Mouse (Mus musculus) CH12.LX (cell line): Measurements from ENCODE around the gene Sv2c. TPM values are rescaled to one million over a fixed set of nuclear protein-coding genes. Genes with fewer than 3 reads are reported as not detected.
A peak's percentile ranks its signal among the peaks of the same experiment; 100 is the strongest.

Experiments
- DNase-seq: peaks from one replicate; pipeline ENCODE4 v3.0.0-alpha.2; 2013; ENCODE audit errors: extremely low read depth
- H3K27ac ChIP-seq: 2 replicates; pipeline ENCODE4 v1.5.1; 2012; ENCODE audit warnings: low read depth, mild to moderate bottlenecking, control low read depth, moderate library complexity; ENCODE audit not compliant: insufficient read depth
- H3K27me3 ChIP-seq: replicated peaks from 2 replicates; pipeline ENCODE3; 2012; ENCODE audit warnings: inconsistent platforms
- H3K36me3 ChIP-seq, 2 experiments: replicated peaks in 1 of 2; 2 replicates each; pipeline versions ENCODE3 to v1.6.1; 2012; ENCODE audit warnings: inconsistent platforms in 1 of 2, low read length in 1 of 2, mild to moderate bottlenecking in 1 of 2, mixed read lengths in 1 of 2, moderate library complexity in 1 of 2; ENCODE audit not compliant: control insufficient read depth in 1 of 2, insufficient read depth in 1 of 2
- H3K4me1 ChIP-seq, 2 experiments: 2 replicates each; pipeline ENCODE4 v1.6.1; 2012; ENCODE audit warnings: inconsistent platforms in 1 of 2, moderate library complexity in 1 of 2; ENCODE audit not compliant: insufficient read depth in 2 of 2, control insufficient read depth in 1 of 2
- H3K4me2 ChIP-seq: 2 replicates; pipeline ENCODE4 v1.6.1; 2012; ENCODE audit warnings: low read depth, mild to moderate bottlenecking, control low read depth; ENCODE audit not compliant: poor library complexity, insufficient read depth, severe bottlenecking
- H3K4me3 ChIP-seq, 3 experiments: fragments of 150-350 bp in 1 of 3; sonication (generic) in 1 of 3; replicated peaks in 1 of 3; 2 replicates each; pipeline versions ENCODE3 to v1.5.1; 2011 to 2012; ENCODE audit warnings: low read depth in 2 of 3, low read length in 2 of 3, mild to moderate bottlenecking in 2 of 3, moderate library complexity in 2 of 3, control low read depth in 1 of 3, improper control_type of control experiment in 1 of 3, inconsistent platforms in 1 of 3, mixed read lengths in 1 of 3; ENCODE audit not compliant: poor library complexity in 1 of 3
- H3K79me2 ChIP-seq: replicated peaks from 2 replicates; pipeline ENCODE4 v1.6.1; 2012; ENCODE audit warnings: mild to moderate bottlenecking, moderate library complexity; ENCODE audit not compliant: control insufficient read depth, poor library complexity, insufficient read depth, severe bottlenecking; ENCODE audit errors: extremely low read depth
- H3K9ac ChIP-seq: 2 replicates; pipeline ENCODE4 v1.6.1; 2012; ENCODE audit warnings: low read depth, mild to moderate bottlenecking, control low read depth, moderate library complexity; ENCODE audit not compliant: insufficient read depth
- H3K9me3 ChIP-seq: replicated peaks from 2 replicates; pipeline ENCODE3; 2012; ENCODE audit warnings: low read length, inconsistent platforms, mixed read lengths
- BHLHE40 ChIP-seq: IDR thresholded peaks from 2 replicates; pipeline ENCODE4 v1.6.1; 2011; ENCODE audit warnings: mild to moderate bottlenecking, low read depth, low read length, improper control_type of control experiment
- CTCF ChIP-seq, 2 experiments: IDR thresholded peaks in 1 of 2; conservative IDR thresholded peaks in 1 of 2; 2 replicates each; pipeline ENCODE4 v1.5.1; 2011 to 2012; ENCODE audit warnings: low read depth in 2 of 2, low read length in 2 of 2, improper control_type of control experiment in 1 of 2, inconsistent platforms in 1 of 2, mild to moderate bottlenecking in 1 of 2, moderate library complexity in 1 of 2
- ELF1 ChIP-seq: IDR thresholded peaks from 2 replicates; pipeline ENCODE4 v1.6.1; 2014; ENCODE audit warnings: low read depth, mild to moderate bottlenecking, inconsistent platforms, low read length, improper control_type of control experiment
- EP300 ChIP-seq: IDR thresholded peaks from 2 replicates; pipeline ENCODE4 v1.6.1; 2011; ENCODE audit warnings: low read length, improper control_type of control experiment
- GABPA ChIP-seq: IDR thresholded peaks from 2 replicates; pipeline ENCODE4 v1.6.1; 2012; ENCODE audit warnings: low read depth, low read length, improper control_type of control experiment, inconsistent platforms; ENCODE audit not compliant: insufficient replicate concordance
- IRF4 ChIP-seq: IDR thresholded peaks from 2 replicates; pipeline ENCODE4 v1.6.1; 2014; ENCODE audit warnings: low read depth, mild to moderate bottlenecking, inconsistent platforms, low read length, improper control_type of control experiment
- JUND ChIP-seq: conservative IDR thresholded peaks from 2 replicates; pipeline ENCODE4 v1.6.1; 2011; ENCODE audit warnings: low read depth, low read length, improper control_type of control experiment
- KAT2A ChIP-seq: IDR thresholded peaks from 2 replicates; pipeline ENCODE4 v1.6.1; 2012; ENCODE audit warnings: low read length, improper control_type of control experiment, inconsistent platforms; ENCODE audit not compliant: insufficient replicate concordance
- MAZ ChIP-seq: IDR thresholded peaks from 2 replicates; pipeline ENCODE4 v1.6.1; 2012; ENCODE audit warnings: low read depth, mild to moderate bottlenecking, inconsistent platforms, low read length, improper control_type of control experiment, moderate library complexity
- NELFE ChIP-seq: IDR thresholded peaks from 2 replicates; pipeline ENCODE4 v1.6.1; 2011; ENCODE audit warnings: low read depth, low read length, improper control_type of control experiment
- PAX5 ChIP-seq: IDR thresholded peaks from 2 replicates; pipeline ENCODE4 v1.6.1; 2012; ENCODE audit warnings: low read length, inconsistent platforms, mixed read lengths
- POLR2A ChIP-seq: IDR thresholded peaks from 2 replicates; pipeline ENCODE4 v1.6.1; 2011; ENCODE audit warnings: low read depth, mild to moderate bottlenecking, improper control_type of control experiment, low read length
- RAD21 ChIP-seq: IDR thresholded peaks from 2 replicates; pipeline ENCODE4 v1.6.1; 2011; ENCODE audit warnings: low read depth, mild to moderate bottlenecking, low read length, improper control_type of control experiment, moderate library complexity
- RCOR1 ChIP-seq: conservative IDR thresholded peaks from 2 replicates; pipeline ENCODE4 v1.6.1; 2012; ENCODE audit warnings: low read depth, mild to moderate bottlenecking, inconsistent platforms, low read length, improper control_type of control experiment
- SMC3 ChIP-seq: IDR thresholded peaks from 2 replicates; pipeline ENCODE4 v1.6.1; 2011; ENCODE audit warnings: low read depth, low read length, improper control_type of control experiment
- USF1 ChIP-seq: IDR thresholded peaks from 2 replicates; pipeline ENCODE4 v1.6.1; 2014; ENCODE audit warnings: low read depth, mild to moderate bottlenecking, inconsistent platforms, low read length, improper control_type of control experiment
- ZC3H11A ChIP-seq: IDR thresholded peaks from 2 replicates; pipeline ENCODE4 v1.6.1; 2012; ENCODE audit warnings: low read depth, mild to moderate bottlenecking, inconsistent platforms, low read length, improper control_type of control experiment
- ZMIZ1 ChIP-seq: IDR thresholded peaks from 2 replicates; pipeline ENCODE4 v1.6.1; 2012; ENCODE audit warnings: low read depth, mild to moderate bottlenecking, inconsistent platforms, low read length, improper control_type of control experiment
- ZNF384 ChIP-seq: IDR thresholded peaks from 2 replicates; pipeline ENCODE4 v1.6.1; 2012; ENCODE audit warnings: low read depth, low read length, improper control_type of control experiment, inconsistent platforms
- dilution Hi-C: fragments of 300-500 bp; cut with MboI; formaldehyde crosslinking; loops from 2 replicates; pipeline ENCODE4 v1.14.3; 2020; ENCODE audit warnings: low sequenced_read_pairs; ENCODE audit not compliant: extremely low pct_unique_long_range_greater_than_20kb, extremely low pct_ligation_motif_present
- in situ Hi-C: fragments of 300-500 bp; cut with MboI; formaldehyde crosslinking; loops from 3 replicates; pipeline ENCODE4 v1.14.3; 2019; ENCODE audit warnings: low sequenced_read_pairs, low pct_ligation_motif_present, low pct_unique_long_range_greater_than_20kb, mixed read lengths
- polyA plus RNA-seq: library from polyadenylated mRNA; unstranded; fragments of >175 nt; gene quantifications from 2 replicates; pipeline ENCODE4 v1.2.1, GENCODE M21; 2012; ENCODE audit warnings: low read depth; ENCODE audit not compliant: insufficient read length
- total RNA-seq, 2 experiments: library from RNA; depleted of rRNA; stranded (reverse); fragments of 300-350 nt in 1 of 2; fragments of >200 nt in 1 of 2; gene quantifications; 2 replicates each; pipeline ENCODE4 v1.2.3; 2012 to 2014

Sv2c gene
- total and polyA plus RNA-seq, 3 experiments, result 0.04 to 0.13 TPM; not detected in 1

DNA sequence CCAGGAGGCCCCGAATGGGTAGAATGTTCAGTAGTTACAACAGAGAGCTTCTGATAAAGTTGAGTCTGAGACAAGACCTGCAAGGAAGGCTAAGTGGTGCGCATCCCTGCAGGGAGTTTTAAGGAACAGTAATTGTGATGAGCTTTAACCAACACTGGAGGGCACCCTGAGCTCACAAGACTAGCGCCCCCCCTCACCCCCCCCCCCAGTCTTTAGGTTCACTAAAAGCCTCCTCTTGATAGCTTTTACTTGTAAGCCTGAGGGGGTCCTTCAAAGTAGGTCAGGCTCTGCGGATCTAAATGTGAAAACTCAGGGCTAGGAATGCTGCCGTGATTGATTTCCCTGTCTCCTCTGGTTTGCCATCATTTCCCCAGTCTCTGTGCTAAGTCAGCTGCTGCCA is 129.9 kb downstream of the Sv2c start:
- H3K27me3 ChIP-seq, result no peaks in the 10 kb centered on the region
- H3K9ac ChIP-seq, result no peak overlapping the region
- DNase-seq, result no peak
- no peaks in the 10 kb centered on the region for H3K36me3 ChIP-seq
- dilution Hi-C loops, result no loop called here
- H3K4me2 ChIP-seq, result no peak overlapping the region
- TF ChIP-seq ZNF384, result no peak
- TF ChIP-seq ZMIZ1, result no peak
- TF ChIP-seq GABPA, result no peak
- no peak; the same call in 1 of the 2 replicates for TF ChIP-seq SMC3
- TF ChIP-seq POLR2A, result no peak
- TF ChIP-seq BHLHE40, result no peak
- no peak for TF ChIP-seq MAZ
- no peak for TF ChIP-seq ZC3H11A
- TF ChIP-seq RCOR1, result no peak
- TF ChIP-seq IRF4, result no peak
- TF ChIP-seq CTCF (conservative IDR thresholded peaks at IDR 0.05 in 1 of 2, IDR thresholded peaks at IDR 0.05 in 1 of 2; ENCODE audit: low read depth in 2 of 2, low read length in 2 of 2), result peak in 1 of 2 experiments; percentile 50; a peak in 2 of 4 replicates
- no peak for TF ChIP-seq EP300
- TF ChIP-seq RAD21, result peak; percentile 34
- no peak for TF ChIP-seq KAT2A
- no peak for TF ChIP-seq USF1
- no peak for TF ChIP-seq NELFE
- no peak for TF ChIP-seq ELF1
- H3K79me2 ChIP-seq, result no peaks in the 10 kb centered on the region
- H3K4me3 ChIP-seq, result no peak overlapping the region
- H3K4me1 ChIP-seq, result peaks cover 7 to 18% of the 10 kb centered on the region in 2 experiments
- no peak overlapping the region for H3K27ac ChIP-seq
- in situ Hi-C loops, result no loop called here
- no peaks in the 10 kb centered on the region for H3K9me3 ChIP-seq

DNA sequence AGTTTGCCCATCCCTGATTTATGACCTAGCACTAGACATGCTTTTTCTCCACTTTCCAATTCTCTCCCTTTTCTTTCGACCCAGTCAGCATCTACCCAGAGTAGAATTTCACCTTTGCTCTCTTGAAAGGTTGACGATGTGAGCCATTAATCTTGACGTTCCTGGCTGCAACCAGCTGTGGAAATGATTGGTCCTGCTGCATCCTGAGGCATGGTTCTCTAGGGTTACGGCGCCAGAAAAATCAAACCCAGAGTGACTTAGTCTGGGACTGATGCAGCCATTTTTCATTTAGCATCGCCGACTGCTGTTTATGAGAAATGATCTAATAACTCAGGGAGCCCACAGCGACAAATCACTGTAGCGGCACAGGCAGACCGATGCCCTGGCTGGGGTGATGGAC is 133.0 kb downstream of the Sv2c start:
- H3K79me2 ChIP-seq, result no peaks in the 10 kb centered on the region
- DNase-seq, result no peak
- no peaks in the 10 kb centered on the region for H3K36me3 ChIP-seq
- H3K9ac ChIP-seq, result no peak overlapping the region
- H3K4me2 ChIP-seq, result no peak overlapping the region
- no peak overlapping the region for H3K27ac ChIP-seq
- no peak for TF ChIP-seq PAX5
- no peak for TF ChIP-seq JUND
- no peak overlapping the region for H3K4me3 ChIP-seq
- H3K4me1 ChIP-seq, result peaks cover 7 to 18% of the 10 kb centered on the region in 2 experiments
- in situ Hi-C loops (no loop called here), dilution Hi-C loops (no loop called here)
- peaks cover 3% of the 10 kb centered on the region for H3K9me3 ChIP-seq
- H3K27me3 ChIP-seq, result no peaks in the 10 kb centered on the region
